Mouse (Mus musculus): ENCODE measurements around the gene Eif2b2. TPM values are rescaled to one million over a fixed set of nuclear protein-coding genes. Genes with fewer than 3 reads are reported as not detected.

The Eif2b2 gene
- total and polyA plus RNA-seq, 3 experiments = 150 to 193 TPM; not detected in 1

GRCm38 (mm10) chr12:85208687-85209199 is 10.5 kb upstream of the Eif2b2 start:
- Histone ChIP-seq H3K9ac (ENCODE audit: control insufficient read depth, low read depth, low read length, poor library complexity, severe bottlenecking) (no peak overlapping the region), H3K9me3 (replicated peaks; ENCODE audit: insufficient read depth, low read length) (no peaks in the 10 kb centered on the region), H3K27me3 (ENCODE audit: control insufficient read depth in 1 of 2, insufficient read depth in 2 of 2, low read length in 2 of 2) (peaks cover 2 to 6% of the 10 kb centered on the region in 2 experiments; a peak in 3 of 4 replicates), H3K79me2 (ENCODE audit: control insufficient read depth, insufficient read depth, low read length, poor library complexity) (no peaks in the 10 kb centered on the region), H3K4me1 (ENCODE audit: control insufficient read depth in 1 of 2, insufficient read depth in 2 of 2, low read length in 2 of 2) (peaks cover 0 to 5% of the 10 kb centered on the region in 2 experiments; a peak in 1 of 4 replicates), H3K27ac (ENCODE audit: control insufficient read depth, low read depth, low read length) (no peak overlapping the region), H3K4me3 (ENCODE audit: control insufficient read depth in 1 of 2, insufficient read depth in 1 of 2, low read depth in 2 of 2, low read length in 2 of 2) (no peak overlapping the region), H3K36me3 (ENCODE audit: control insufficient read depth in 1 of 2, insufficient read depth in 2 of 2, low read length in 2 of 2) (no peaks in the 10 kb centered on the region)
- TF ChIP-seq SMC3 (IDR thresholded peaks at IDR 0.05; ENCODE audit: low read depth, low read length) = no peak
- TF ChIP-seq CHD1 (IDR thresholded peaks at IDR 0.05; ENCODE audit: low read depth, low read length) = no peak
- no peak for TF ChIP-seq MYB (IDR thresholded peaks at IDR 0.05; ENCODE audit: low read depth, low read length)
- no peak for TF ChIP-seq CHD2 (IDR thresholded peaks at IDR 0.05; ENCODE audit: low read length)
- no peak for TF ChIP-seq UBTF (IDR thresholded peaks at IDR 0.05; ENCODE audit: borderline replicate concordance, insufficient read depth, low read depth, low read length)
- no peak for TF ChIP-seq ZC3H11A (IDR thresholded peaks at IDR 0.05; ENCODE audit: low read depth, low read length)
- no peak for TF ChIP-seq TCF12 (IDR thresholded peaks at IDR 0.05; ENCODE audit: low read depth, low read length)
- no peak for TF ChIP-seq NRF1 (IDR thresholded peaks at IDR 0.05; ENCODE audit: insufficient read depth, low read depth, low read length, poor library complexity, severe bottlenecking)
- no peak for TF ChIP-seq USF2 (IDR thresholded peaks at IDR 0.05; ENCODE audit: borderline replicate concordance in 1 of 2, insufficient read depth in 1 of 2, low read depth in 1 of 2, low read length in 2 of 2)
- DNase-seq (ENCODE audit: low read depth, low spot score) = no peak

- H3K79me2 ChIP-seq (ENCODE audit: control insufficient read depth, insufficient read depth, low read length, poor library complexity) = peaks cover 5% of the 10 kb centered on the region
- no peaks in the 10 kb centered on the region for H3K9me3 ChIP-seq (replicated peaks; ENCODE audit: insufficient read depth, low read length)
- H3K4me1 ChIP-seq (ENCODE audit: control insufficient read depth in 1 of 2, insufficient read depth in 2 of 2, low read length in 2 of 2) = peaks cover 0 to 9% of the 10 kb centered on the region in 2 experiments; a peak in 3 of 4 replicates
- TF ChIP-seq E2F4 (IDR thresholded peaks at IDR 0.05; ENCODE audit: borderline replicate concordance, low read depth, low read length) (no peak), MEF2A (IDR thresholded peaks at IDR 0.05; ENCODE audit: extremely low read depth, insufficient replicate concordance, low read depth, low read length, poor library complexity, severe bottlenecking) (no peak), TAL1 (IDR thresholded peaks at IDR 0.05; ENCODE audit: low read length) (no peak), SMC3 (IDR thresholded peaks at IDR 0.05; ENCODE audit: low read depth, low read length) (no peak), MXI1 (IDR thresholded peaks at IDR 0.05; ENCODE audit: low read depth, low read length) (no peak), TCF12 (IDR thresholded peaks at IDR 0.05; ENCODE audit: low read depth, low read length) (no peak), ELF1 (IDR thresholded peaks at IDR 0.05; ENCODE audit: low read depth, low read length) (no peak)
- H3K9ac ChIP-seq (ENCODE audit: control insufficient read depth, low read depth, low read length, poor library complexity, severe bottlenecking) = no peak overlapping the region
- H3K36me3 ChIP-seq (ENCODE audit: control insufficient read depth in 1 of 2, insufficient read depth in 2 of 2, low read length in 2 of 2) = no peaks in the 10 kb centered on the region
- H3K27me3 ChIP-seq (ENCODE audit: control insufficient read depth in 1 of 2, insufficient read depth in 2 of 2, low read length in 2 of 2) = peaks cover 2% of the 10 kb centered on the region in 2 experiments; a peak in 2 of 4 replicates
- no peak for DNase-seq (ENCODE audit: low read depth, low spot score)
- H3K27ac ChIP-seq (ENCODE audit: control insufficient read depth, low read depth, low read length) = no peak overlapping the region
- H3K4me3 ChIP-seq (ENCODE audit: control insufficient read depth in 1 of 2, insufficient read depth in 1 of 2, low read depth in 2 of 2, low read length in 2 of 2) = no peak overlapping the region
These were observed 4.2 kb upstream of the Eif2b2 start for GRCm38 (mm10) chr12:85215031-85215430.
